Mouse (Mus musculus): ENCODE results near the gene Pwwp2a.

Gene Pwwp2a

GRCm38 (mm10) chr11:43723411-43723810 lies 41.6 kb downstream of the Pwwp2a start:
- DNase-seq (ENCODE audit: low read depth, low spot score) = no peak

- DNase-seq (ENCODE audit: low read depth, low spot score) = no peak
These were observed 46.0 kb downstream of the Pwwp2a start for GRCm38 (mm10) chr11:43727796-43728195.

- DNase-seq (ENCODE audit: low read depth, low spot score) = peak; percentile 40
These were observed 47.0 kb downstream of the Pwwp2a start for GRCm38 (mm10) chr11:43728737-43729301.

- peak; percentile 97 for DNase-seq (ENCODE audit: low read depth, low spot score)
These were observed 65.7 kb downstream of the Pwwp2a start, which contains the start of gene Ttc1 for GRCm38 (mm10) chr11:43747233-43748226. TSS of gene Ttc1 (minus strand) at chr11:43748008.

- peak; percentile 27 for DNase-seq (ENCODE audit: low read depth, low spot score)
These were observed 69.7 kb downstream of the Pwwp2a start for GRCm38 (mm10) chr11:43751542-43751941.

GRCm38 (mm10) chr11:43754568-43754967 lies 72.8 kb downstream of the Pwwp2a start:
- DNase-seq (ENCODE audit: low read depth, low spot score) = no peak

GRCm38 (mm10) chr11:43755411-43755810 lies 73.6 kb downstream of the Pwwp2a start:
- peak; percentile 51 for DNase-seq (ENCODE audit: low read depth, low spot score)

GRCm38 (mm10) chr11:43758436-43758835 lies 76.6 kb downstream of the Pwwp2a start:
- no peak for DNase-seq (ENCODE audit: low read depth, low spot score)

GRCm38 (mm10) chr11:43766922-43767648 lies 85.3 kb downstream of the Pwwp2a start:
- peak; percentile 89 for DNase-seq (ENCODE audit: low read depth, low spot score)

- no peak for DNase-seq (ENCODE audit: low read depth, low spot score)
These were observed 86.0 kb downstream of the Pwwp2a start for GRCm38 (mm10) chr11:43767749-43768148.

GRCm38 (mm10) chr11:43770110-43770509 lies 88.3 kb downstream of the Pwwp2a start:
- DNase-seq (ENCODE audit: low read depth, low spot score) = no peak
